Mouse (Mus musculus) embryonic fibroblast, embryonic 13.5 days (primary cell): ENCODE data around the gene Bckdhb.

Experiments used
- CTCF ChIP-seq: IDR thresholded peaks from 2 replicates; pipeline ENCODE4 v1.5.1; 2011; ENCODE audit warnings: mild to moderate bottlenecking, control low read depth, low read length, moderate library complexity, borderline replicate concordance; ENCODE audit not compliant: insufficient read depth
- POLR2A ChIP-seq: IDR thresholded peaks from 2 replicates; pipeline ENCODE4 v1.6.1; 2011; ENCODE audit warnings: low read depth, mild to moderate bottlenecking, control low read depth, low read length, moderate library complexity

DNA sequence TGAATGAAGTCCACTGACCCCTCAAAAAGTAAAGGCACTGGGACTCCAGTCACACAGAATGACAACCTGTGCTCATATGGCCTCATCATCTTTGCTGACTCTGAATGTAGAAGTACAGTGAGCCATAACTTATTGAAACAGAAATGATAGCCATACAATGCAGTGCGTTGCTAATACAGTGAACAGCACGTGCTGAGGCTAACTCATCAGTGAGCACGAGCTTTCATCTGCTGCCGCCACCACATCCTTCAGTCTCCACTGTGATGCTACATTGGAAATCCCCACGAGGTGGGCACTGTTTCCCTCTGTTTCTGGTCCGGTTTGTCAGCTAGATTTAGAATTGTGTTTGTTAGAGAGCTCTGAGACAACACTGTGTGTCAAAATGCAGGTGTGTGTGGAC is 205.4 kb downstream of the Bckdhb start:
- TF ChIP-seq CTCF (no peak), POLR2A (no peak)
